Mouse (Mus musculus): Measurements from ENCODE around the gene Hgd.
A peak's percentile ranks its signal among the peaks of the same experiment; 100 is the strongest.
"Not testable (repeated sequence)": the region's sequence is repeated elsewhere in the genome, so short reads cannot be mapped to it uniquely, and the experiment has no call there.

The Hgd gene

DNA sequence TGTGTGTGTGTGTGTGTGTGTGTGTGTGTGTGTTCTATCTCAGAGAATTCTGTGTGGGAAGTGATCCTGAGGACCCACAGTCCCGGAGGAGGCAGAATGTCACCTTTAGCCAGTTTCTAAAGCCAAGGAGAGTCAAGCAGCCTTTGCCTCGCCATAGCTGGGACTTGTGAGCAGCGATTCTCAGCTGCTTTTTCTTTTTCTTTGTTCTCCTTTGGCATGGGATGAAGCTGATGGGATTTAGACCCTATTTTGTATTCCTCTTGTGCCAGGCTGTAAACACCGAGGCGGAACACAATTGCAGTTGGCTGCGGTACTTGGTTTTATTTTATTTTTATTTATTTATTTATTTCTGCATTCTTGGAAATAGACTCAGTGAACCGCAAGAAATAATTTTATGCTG is 49.1 kb downstream of the Hgd start:
- DNase-seq (ENCODE audit: low read depth, low spot score) = no peak

DNA sequence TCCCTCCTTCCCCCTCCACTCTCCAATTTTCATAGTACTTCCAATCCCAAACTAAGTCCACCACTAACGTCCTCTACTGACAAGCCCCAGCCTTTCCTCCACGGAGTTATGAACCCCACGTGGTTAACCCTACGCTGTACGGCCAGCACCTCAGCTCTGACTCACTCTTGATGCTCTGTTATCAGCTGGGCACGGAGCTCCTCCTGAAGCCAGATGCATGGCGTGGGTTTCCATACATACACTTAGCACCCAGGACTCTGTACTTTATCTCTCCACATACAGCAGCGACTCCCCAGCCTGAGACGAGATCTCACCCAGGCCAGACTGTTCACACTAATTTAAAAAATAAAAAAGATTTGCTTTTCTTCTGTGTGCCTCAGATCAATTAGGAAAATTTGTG is 54.6 kb downstream of the Hgd start:
- no peak for DNase-seq (ENCODE audit: low read depth, low spot score)

GRCm38 (mm10) chr16:37635095-37635494 is 55.1 kb downstream of the Hgd start:
- no peak for DNase-seq (ENCODE audit: low read depth, low spot score)

GRCm38 (mm10) chr16:37636107-37636506 is 56.2 kb downstream of the Hgd start:
- peak; percentile 87 for DNase-seq (ENCODE audit: low read depth, low spot score)

DNA sequence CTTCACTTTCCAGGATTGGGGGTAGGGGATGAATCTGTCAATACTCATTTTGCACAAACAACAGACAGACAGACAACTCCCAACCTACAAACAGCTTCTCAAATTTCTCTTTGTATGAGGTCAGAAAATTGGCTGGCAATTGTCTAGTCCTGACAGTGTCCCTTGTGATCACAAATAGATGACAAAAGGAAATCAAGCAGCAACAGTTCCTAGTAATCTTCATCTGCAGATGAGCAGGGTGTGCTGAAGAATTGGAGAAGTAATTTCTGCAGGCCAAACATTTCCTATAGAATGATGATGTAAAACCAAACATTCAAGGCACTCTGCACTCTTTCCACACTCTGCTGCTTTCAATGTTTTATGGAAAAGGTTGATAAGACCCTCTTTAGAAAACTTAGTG is 57.8 kb downstream of the Hgd start:
- DNase-seq (ENCODE audit: low read depth, low spot score) = no peak

DNA sequence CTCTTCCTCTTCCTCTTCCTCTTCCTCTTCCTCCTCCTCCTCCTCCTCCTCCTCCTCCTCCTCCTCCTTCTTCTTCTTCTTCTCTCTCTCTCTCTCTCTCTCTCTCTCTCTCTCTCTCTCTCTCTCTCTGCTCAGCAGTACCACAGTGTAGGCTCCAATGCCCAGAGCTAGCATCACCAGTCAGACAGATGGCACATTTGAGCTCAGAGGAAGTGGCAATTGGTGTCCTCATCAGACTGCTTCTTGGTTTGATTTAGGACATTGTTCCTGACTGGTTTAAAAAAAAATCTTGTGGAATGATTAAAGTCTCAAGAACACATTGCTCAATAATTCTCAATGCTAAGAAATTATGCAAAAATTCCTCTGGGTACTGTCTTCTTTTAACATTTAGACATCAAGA is 60.6 kb downstream of the Hgd start:
- not testable (repeated sequence) for DNase-seq (ENCODE audit: low read depth, low spot score)

DNA sequence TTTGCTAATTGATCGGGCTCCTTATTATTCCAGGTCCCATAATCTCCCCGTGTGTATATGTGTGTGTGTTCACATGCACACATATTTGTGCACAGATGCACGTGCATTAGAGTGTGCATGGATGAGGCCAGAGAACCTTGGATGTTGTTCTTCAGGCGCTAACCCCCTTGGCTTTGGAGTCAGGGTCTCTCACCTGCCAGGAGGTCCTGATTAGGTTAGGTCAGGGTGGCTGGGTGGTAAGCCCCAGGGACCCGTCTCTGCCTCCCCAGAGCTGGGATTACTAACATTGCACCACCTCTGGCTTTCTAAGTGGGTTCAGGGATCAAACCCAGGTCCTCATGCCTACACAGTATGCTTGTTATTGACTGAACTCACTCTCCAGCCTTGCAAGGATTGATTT is 64.5 kb downstream of the Hgd start:
- DNase-seq (ENCODE audit: low read depth, low spot score) = no peak

- no peak for DNase-seq (ENCODE audit: low read depth, low spot score)
Measured at GRCm38 (mm10) chr16:37645211-37645610, 65.3 kb downstream of the Hgd start.

- no peak for DNase-seq (ENCODE audit: low read depth, low spot score)
Measured at GRCm38 (mm10) chr16:37645799-37646198, 65.8 kb downstream of the Hgd start.

GRCm38 (mm10) chr16:37647067-37647466 is 67.1 kb downstream of the Hgd start:
- no peak for DNase-seq (ENCODE audit: low read depth, low spot score)

GRCm38 (mm10) chr16:37647936-37648335 is 68.0 kb downstream of the Hgd start:
- DNase-seq (ENCODE audit: low read depth, low spot score) = no peak

DNA sequence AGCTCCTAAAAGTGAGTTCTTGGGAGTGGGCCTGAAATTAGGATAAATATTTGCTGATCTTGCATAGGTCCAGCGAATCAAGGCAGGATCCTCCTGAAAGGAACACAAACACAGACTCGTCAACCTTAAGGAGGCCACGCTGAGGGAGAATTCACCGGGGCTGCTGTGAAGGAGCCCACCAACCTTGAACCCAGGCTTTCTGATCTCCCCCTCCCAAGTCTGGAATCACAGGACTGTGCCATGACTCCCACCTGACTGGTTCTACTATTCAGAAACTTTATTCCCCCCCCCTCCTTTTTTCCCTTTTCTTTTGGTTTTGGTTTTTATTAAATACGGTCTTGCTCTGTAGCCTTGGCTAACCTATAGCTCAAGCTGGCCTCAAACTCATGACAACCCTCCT is 69.1 kb downstream of the Hgd start:
- DNase-seq (ENCODE audit: low read depth, low spot score) = no peak

DNA sequence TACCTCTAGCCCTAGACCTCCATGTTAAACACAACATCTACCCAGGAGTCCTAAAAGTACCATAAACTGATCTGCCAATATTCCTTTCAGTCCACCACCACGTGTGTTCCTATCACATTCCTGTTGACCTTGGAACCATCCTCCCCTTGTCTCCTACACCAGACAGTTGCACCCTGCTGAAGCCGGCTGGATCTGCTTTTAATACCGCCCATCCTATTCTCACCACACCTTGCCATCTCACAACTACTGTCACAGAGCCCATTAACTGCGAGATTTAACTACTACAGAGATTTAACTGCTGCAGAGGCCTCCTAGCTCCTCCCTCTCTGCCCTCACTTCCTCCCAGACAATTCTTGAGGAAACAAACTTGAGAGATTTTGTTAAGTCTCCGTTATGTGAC is 71.5 kb downstream of the Hgd start:
- DNase-seq (ENCODE audit: low read depth, low spot score) = no peak

DNA sequence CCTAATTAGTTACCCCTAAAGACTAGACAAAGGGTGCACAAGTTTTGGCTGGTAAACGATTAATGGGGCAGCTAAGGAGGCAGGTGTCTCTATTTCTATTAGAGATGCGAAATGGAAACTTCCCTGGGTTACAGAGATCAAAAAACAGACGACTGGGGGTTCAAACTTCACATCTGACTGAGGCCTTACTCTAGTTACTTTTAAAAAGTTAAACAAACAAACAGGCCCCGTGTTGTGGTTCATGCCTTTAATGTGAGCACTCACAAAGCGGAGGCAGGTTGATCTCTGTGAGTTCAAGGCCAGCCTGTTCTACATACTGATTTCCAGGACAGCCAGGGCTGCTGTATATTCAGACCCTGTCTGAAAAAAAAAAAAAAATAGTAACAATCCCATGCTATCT is 72.7 kb downstream of the Hgd start:
- DNase-seq (ENCODE audit: low read depth, low spot score) = no peak

DNA sequence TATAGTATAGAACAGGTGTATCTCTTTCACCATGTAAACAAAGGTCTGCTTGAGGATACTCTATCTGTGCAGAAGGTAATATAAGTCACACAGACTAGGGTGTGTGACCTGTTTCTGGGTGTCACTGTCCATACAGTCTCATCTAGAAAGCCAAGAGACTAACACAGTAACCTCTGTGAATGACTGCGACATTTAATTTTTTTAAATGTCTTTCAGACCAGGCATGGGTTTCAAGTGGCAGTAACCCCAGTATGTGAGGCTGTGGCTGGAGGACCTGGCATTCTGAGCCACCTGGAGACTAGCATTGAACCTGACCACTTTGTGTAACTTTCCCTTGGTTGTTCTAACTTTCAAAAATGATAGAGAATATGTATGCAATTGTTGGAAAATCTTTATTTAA is 73.1 kb downstream of the Hgd start:
- no peak for DNase-seq (ENCODE audit: low read depth, low spot score)

DNA sequence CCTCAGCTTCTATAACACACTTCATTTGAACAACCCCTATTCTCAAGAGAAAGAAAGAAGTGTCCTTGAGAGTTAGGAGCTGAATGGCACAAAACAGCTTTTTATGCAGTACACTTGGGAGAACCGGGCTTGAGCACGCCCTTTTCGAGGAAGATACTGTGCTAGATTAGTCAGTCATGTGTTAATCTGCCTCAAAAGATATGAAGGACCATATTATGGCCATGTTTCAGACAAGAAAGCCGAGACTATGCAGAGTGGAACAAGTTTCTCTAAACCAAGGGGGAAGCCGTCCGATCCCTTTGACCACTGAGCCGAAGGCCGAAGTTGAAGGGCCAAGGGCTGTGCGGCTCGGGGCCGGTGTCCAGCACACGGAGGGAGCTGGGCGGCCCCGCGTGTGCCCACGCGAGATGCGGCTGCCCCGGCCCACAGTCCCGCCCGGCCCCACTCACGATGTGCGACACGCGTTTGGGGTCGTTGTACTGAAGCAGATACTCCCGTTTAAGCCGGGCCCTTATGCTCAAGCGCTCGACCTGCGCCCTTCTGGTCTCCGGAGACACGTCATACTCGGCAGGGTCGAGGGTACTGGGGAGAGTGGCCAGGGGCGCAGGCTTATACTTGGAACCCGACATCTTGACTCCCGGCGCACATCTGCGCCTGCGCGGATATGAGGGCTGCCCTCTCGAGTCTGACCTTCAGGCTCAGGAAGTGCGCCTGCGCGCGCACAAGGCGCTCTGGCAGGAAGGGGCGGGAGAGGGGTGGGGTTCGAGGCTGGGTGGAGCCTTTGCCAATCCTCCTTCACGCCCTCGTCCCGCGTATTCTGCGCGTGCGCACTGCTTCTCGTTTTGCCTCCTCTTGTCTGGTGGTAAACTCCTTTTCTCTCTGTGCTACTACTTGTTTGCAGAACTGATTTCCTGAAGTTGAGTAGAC is 74.0 kb downstream of the Hgd start, which contains the start of gene Ndufb4:
TSS of gene Ndufb4 (minus strand) at position 723 of the 927 bp plus-strand sequence.
- peak; percentile 99 for DNase-seq (ENCODE audit: low read depth, low spot score)

DNA sequence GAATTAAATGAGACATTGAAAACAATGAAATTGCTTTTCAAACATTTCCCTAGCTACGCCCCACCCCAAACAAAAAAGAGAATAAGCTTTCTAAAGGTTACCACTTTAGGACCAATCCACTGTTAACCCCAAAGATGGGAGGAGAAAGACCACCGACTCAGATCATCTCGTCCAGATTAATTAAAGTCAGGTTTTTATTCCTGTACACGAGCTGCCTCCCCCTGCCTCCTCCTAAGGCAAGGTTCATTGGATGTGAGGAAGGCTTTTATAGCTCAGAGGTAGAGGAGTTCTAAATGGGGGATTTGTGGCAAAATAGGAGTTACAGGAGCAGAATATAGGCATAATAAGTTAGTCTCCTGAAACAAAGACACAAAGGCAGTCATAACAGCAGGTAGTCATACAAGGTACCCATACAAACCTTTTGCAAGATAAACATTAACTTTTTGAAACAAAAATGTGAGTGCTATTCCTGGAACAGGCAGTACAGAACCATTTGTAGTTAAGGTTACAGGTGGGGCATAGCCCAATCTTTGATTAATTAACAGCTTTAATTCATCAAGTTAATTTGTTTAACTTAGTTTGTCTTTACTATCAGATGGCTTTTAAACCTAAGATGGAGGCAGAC is 75.0 kb downstream of the Hgd start:
- DNase-seq (ENCODE audit: low read depth, low spot score) = no peak

- DNase-seq (ENCODE audit: low read depth, low spot score) = no peak
Measured at GRCm38 (mm10) chr16:37655756-37656347, 75.9 kb downstream of the Hgd start.

DNA sequence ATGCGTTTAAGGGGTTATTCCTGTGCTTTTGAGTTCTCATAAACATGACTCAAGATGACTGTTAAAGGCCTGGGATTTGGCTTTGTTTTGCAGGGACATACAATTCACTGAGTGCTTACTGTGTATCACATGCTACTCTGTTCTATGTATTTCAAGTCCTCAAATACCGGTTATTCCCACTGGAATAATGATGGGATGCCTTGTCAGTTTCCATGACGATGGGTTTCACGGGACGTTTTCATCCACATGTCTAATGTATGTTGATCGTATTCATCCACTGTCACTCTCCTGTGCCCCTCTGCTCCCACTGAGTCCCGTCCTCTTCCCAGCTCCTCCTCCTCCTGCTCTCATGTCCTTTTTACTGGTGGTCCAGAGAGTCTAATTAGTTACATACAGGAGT is 76.8 kb downstream of the Hgd start:
- DNase-seq (ENCODE audit: low read depth, low spot score) = no peak

- DNase-seq (ENCODE audit: low read depth, low spot score) = no peak
Measured at GRCm38 (mm10) chr16:37663643-37664459, 83.9 kb downstream of the Hgd start.

DNA sequence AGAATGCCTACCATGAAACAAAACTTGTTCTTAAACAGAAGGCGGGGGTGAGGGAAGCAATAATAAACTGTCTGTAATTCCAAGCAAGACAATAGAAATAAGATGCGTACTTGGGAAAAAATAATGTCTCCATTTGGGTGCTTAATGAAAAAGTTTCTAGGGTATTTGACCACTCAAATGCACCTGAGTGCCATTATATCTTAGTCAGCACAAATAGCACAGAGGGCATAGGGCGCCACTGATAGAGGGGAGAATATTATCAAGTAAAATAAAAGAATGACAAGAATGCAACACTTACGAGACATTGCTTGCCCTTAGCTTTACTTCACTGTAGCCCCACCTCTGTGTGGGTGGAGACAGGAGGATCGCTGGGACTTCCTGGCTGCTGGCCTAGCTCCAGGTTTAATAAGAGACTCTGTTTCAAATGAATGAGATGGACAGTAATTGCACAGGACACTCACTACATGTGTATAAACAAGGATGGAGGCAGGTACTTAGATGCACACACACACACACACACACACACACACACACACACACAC is 85.5 kb downstream of the Hgd start:
- no peak for DNase-seq (ENCODE audit: low read depth, low spot score)

All from 3T3-L1 (cell line).